In the genomic region with DNA sequence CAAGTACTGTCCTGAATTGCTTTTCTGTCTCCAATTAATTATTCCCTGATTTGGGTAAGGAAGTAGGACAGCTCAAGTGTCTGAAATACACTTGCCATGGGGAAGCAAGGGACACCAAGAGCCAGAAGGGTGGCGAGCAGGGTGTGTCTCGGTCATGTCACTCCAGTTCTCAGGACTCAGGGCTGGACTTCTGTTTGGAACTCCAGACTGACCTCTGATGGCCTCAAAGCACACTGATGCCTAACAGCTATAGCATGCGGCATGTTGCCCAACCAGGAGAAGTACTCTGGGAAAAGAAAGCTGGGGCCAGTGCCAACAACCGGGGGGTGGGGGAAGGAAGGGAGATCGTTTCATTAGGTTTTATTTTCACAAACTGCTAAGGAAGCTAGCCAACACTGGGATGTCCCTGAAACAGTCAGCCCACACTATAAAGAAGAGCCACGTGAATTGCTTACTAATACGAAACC, we compare ENCODE assay signal across 10 mouse cellular contexts.
DNase-seq lines count a peak whose midpoint lies in the region; ATAC-seq and TF ChIP-seq lines count a peak whose summit lies in the region.
"Had no signal": no experiment of that assay in that cellular context is flagged by ENCODE, and none has a peak within 500 bp of the region (broad histone marks: within the 10 kb centered on the region; RNA-seq: fewer than 3 reads in every experiment).

No protein-coding gene starts in this region.

- WGBS in hindbrain, embryonic 15.5 days, result 65% methylated on average over 7 of the region's 7 CpGs
- WGBS in hindbrain, embryonic 11.5 days, result 87% methylated on average over 7 of the region's 7 CpGs
- WGBS in heart, postnatal 0 days, result 26% methylated on average over 7 of the region's 7 CpGs

- no peaks in the 10 kb centered on the region for H3K27me3 ChIP-seq in hindbrain, embryonic 15.5 days
- H3K27me3 ChIP-seq in hindbrain, embryonic 11.5 days (ENCODE audit: control insufficient read depth, insufficient read depth, low read length), result no peaks in the 10 kb centered on the region
- H3K27me3 ChIP-seq in heart, postnatal 0 days (ENCODE audit: control insufficient read depth, insufficient read depth, low read length), result no peaks in the 10 kb centered on the region
- H3K27me3 ChIP-seq: embryonic facial prominence, embryonic 13.5 days; liver, embryonic 15.5 days had no signal

- no peaks in the 10 kb centered on the region for H3K36me3 ChIP-seq in hindbrain, embryonic 15.5 days
- H3K36me3 ChIP-seq in hindbrain, embryonic 11.5 days (ENCODE audit: control insufficient read depth, insufficient read depth, low read length), result no peaks in the 10 kb centered on the region
- H3K36me3 ChIP-seq in heart, postnatal 0 days (replicated peaks; ENCODE audit: control insufficient read depth, insufficient read depth, low read length), result no peaks in the 10 kb centered on the region
- H3K36me3 ChIP-seq: embryonic facial prominence, embryonic 13.5 days; liver, embryonic 15.5 days had no signal

- ATAC-seq in hindbrain, embryonic 15.5 days (ENCODE audit: low FRiP score, low read depth), result peak; percentile 80
- ATAC-seq in hindbrain, embryonic 11.5 days (ENCODE audit: low FRiP score), result no peak
- peak; percentile 88 for ATAC-seq in heart, postnatal 0 days (ENCODE audit: insufficient read depth, low read depth)
- ATAC-seq in erythroblast, adult 5-6 weeks (replicated peaks; ENCODE audit: low FRiP score, poor library complexity, severe bottlenecking), result no peak

- TF ChIP-seq EP300 in heart, postnatal 0 days (IDR thresholded peaks at IDR 0.05; ENCODE audit: low read depth), result no peak

- H3K4me1 ChIP-seq in hindbrain, embryonic 15.5 days (replicated peaks), result no peaks in the 10 kb centered on the region
- no peaks in the 10 kb centered on the region for H3K4me1 ChIP-seq in hindbrain, embryonic 11.5 days (replicated peaks; ENCODE audit: control insufficient read depth, insufficient read depth, low read length)
- H3K4me1 ChIP-seq in heart, postnatal 0 days (ENCODE audit: control insufficient read depth, insufficient read depth), result peaks cover 18% of the 10 kb centered on the region
- H3K4me1 ChIP-seq: liver, embryonic 15.5 days had no signal

- H3K4me3 ChIP-seq in hindbrain, embryonic 15.5 days, result no peak overlapping the region
- no peak overlapping the region for H3K4me3 ChIP-seq in hindbrain, embryonic 11.5 days (ENCODE audit: low read depth, low read length)
- H3K4me3 ChIP-seq in heart, postnatal 0 days (ENCODE audit: low read depth, low read length), result no peak overlapping the region
- H3K4me3 ChIP-seq: embryonic facial prominence, embryonic 13.5 days; liver, embryonic 15.5 days had no signal

- no peak for DNase-seq in hindbrain, embryonic 11.5 days (ENCODE audit: low spot score)
- peak; percentile 96 for DNase-seq in adipocyte (ENCODE audit: low spot score)
- peak; percentile 81 to 83 for DNase-seq in cerebellum, postnatal 10 days
- peak; percentile 60 for DNase-seq in heart, postnatal 0 days (ENCODE audit: low spot score)
- peak; percentile 81 for DNase-seq in lung, postnatal 10 days
- no peak for DNase-seq in retina, postnatal 1 day

- H3K27ac ChIP-seq in hindbrain, embryonic 15.5 days (replicated peaks), result peak overlapping the region; percentile 70
- no peak overlapping the region for H3K27ac ChIP-seq in hindbrain, embryonic 11.5 days (ENCODE audit: low read depth, low read length)
- H3K27ac ChIP-seq in heart, postnatal 0 days (ENCODE audit: low read depth), result peak overlapping the region; percentile 51
- H3K27ac ChIP-seq: embryonic facial prominence, embryonic 13.5 days; liver, embryonic 15.5 days had no signal

- H3K9me3 ChIP-seq in hindbrain, embryonic 15.5 days, result no peaks in the 10 kb centered on the region
- no peaks in the 10 kb centered on the region for H3K9me3 ChIP-seq in hindbrain, embryonic 11.5 days (ENCODE audit: control insufficient read depth, low read length)
- no peaks in the 10 kb centered on the region for H3K9me3 ChIP-seq in heart, postnatal 0 days (replicated peaks; ENCODE audit: control insufficient read depth, low read length)
- H3K9me3 ChIP-seq: embryonic facial prominence, embryonic 13.5 days; liver, embryonic 15.5 days had no signal

- no peak for TF ChIP-seq CTCF in heart, postnatal 0 days (IDR thresholded peaks at IDR 0.05; ENCODE audit: low read depth)

- H3K9ac ChIP-seq in hindbrain, embryonic 15.5 days, result no peak overlapping the region
- no peak overlapping the region for H3K9ac ChIP-seq in hindbrain, embryonic 11.5 days (ENCODE audit: low read depth, low read length)
- no peak overlapping the region for H3K9ac ChIP-seq in heart, postnatal 0 days (replicated peaks; ENCODE audit: low read depth, low read length)
- H3K9ac ChIP-seq: embryonic facial prominence, embryonic 13.5 days; liver, embryonic 15.5 days had no signal

- H3K4me2 ChIP-seq in hindbrain, embryonic 15.5 days, result no peak overlapping the region
- no peak overlapping the region for H3K4me2 ChIP-seq in hindbrain, embryonic 11.5 days (replicated peaks; ENCODE audit: low read depth, low read length)
- H3K4me2 ChIP-seq in heart, postnatal 0 days (ENCODE audit: low read depth, low read length), result peak overlapping the region; percentile 21; the same call in 1 of the 2 replicates
- H3K4me2 ChIP-seq: embryonic facial prominence, embryonic 13.5 days; liver, embryonic 15.5 days had no signal

Comparison
In these comparisons a context has a peak if more than half of its experiments do, and no peak if none do; other contexts are left out.
1. ATAC-seq: peak in hindbrain, embryonic 15.5 days (single experiment) and heart, postnatal 0 days (single experiment); none in hindbrain, embryonic 11.5 days (single experiment) and erythroblast, adult 5-6 weeks (single experiment).
2. DNase-seq: peak in adipocyte (single experiment), cerebellum, postnatal 10 days (2 of 2), heart, postnatal 0 days (single experiment) and lung, postnatal 10 days (single experiment); none in hindbrain, embryonic 11.5 days (single experiment) and retina, postnatal 1 day (single experiment).